Mouse (Mus musculus) cerebellum, adult 2 months (tissue): ENCODE results near the gene Neurog1. TPM values are rescaled to one million over a fixed set of nuclear protein-coding genes. Genes with fewer than 3 reads are reported as not detected.

Experiments used
- DNase-seq, 2 experiments: peaks; one replicate each; pipeline ENCODE4 v3.0.0; 2021
- H3K27ac ChIP-seq: fragments of 200-500 bp; 2 replicates; pipeline ENCODE4 v1.5.1; 2012; ENCODE audit warnings: low read length, control low read depth, inconsistent platforms; ENCODE audit not compliant: insufficient read depth
- H3K27me3 ChIP-seq: fragments of 200-500 bp; 2 replicates; pipeline ENCODE4 v1.6.1; 2012; ENCODE audit warnings: inconsistent platforms, mild to moderate bottlenecking, low read length, moderate library complexity; ENCODE audit not compliant: control insufficient read depth, insufficient read depth
- H3K4me1 ChIP-seq: fragments of 200-500 bp; 2 replicates; pipeline ENCODE4 v1.6.1; 2011; ENCODE audit warnings: low read length; ENCODE audit not compliant: control insufficient read depth, insufficient read depth
- H3K4me3 ChIP-seq: fragments of 200-500 bp; replicated peaks from 2 replicates; pipeline ENCODE3; 2011; ENCODE audit warnings: mild to moderate bottlenecking, low read depth, low read length, control low read depth; ENCODE audit not compliant: insufficient read depth
- CTCF ChIP-seq: fragments of 200-500 bp; IDR thresholded peaks from 2 replicates; pipeline ENCODE4 v1.5.1; 2011; ENCODE audit warnings: low read depth, mild to moderate bottlenecking, control low read depth, low read length, moderate library complexity, borderline replicate concordance; ENCODE audit not compliant: insufficient read depth
- POLR2A ChIP-seq: fragments of 200-500 bp; IDR thresholded peaks from 2 replicates; pipeline ENCODE4 v1.6.1; 2011; ENCODE audit warnings: low read length, control low read depth, borderline replicate concordance; ENCODE audit not compliant: insufficient read depth
- WGBS: fragments of 180-500 bp; shearing (Covaris S2); methylation state at CpG from one replicate; pipeline ENCODE4 v1.1.7; 2018; 5-methylcytosine and 5-hydroxymethylcytosine counted together
- polyA plus RNA-seq: library from polyadenylated mRNA; depleted of rRNA; stranded (reverse); fragments of >200 nt; gene quantifications from 2 replicates; pipeline ENCODE4 v1.2.3, GENCODE M21; 2012

Gene Neurog1
- polyA plus RNA-seq, 1 experiment, result not detected

DNA sequence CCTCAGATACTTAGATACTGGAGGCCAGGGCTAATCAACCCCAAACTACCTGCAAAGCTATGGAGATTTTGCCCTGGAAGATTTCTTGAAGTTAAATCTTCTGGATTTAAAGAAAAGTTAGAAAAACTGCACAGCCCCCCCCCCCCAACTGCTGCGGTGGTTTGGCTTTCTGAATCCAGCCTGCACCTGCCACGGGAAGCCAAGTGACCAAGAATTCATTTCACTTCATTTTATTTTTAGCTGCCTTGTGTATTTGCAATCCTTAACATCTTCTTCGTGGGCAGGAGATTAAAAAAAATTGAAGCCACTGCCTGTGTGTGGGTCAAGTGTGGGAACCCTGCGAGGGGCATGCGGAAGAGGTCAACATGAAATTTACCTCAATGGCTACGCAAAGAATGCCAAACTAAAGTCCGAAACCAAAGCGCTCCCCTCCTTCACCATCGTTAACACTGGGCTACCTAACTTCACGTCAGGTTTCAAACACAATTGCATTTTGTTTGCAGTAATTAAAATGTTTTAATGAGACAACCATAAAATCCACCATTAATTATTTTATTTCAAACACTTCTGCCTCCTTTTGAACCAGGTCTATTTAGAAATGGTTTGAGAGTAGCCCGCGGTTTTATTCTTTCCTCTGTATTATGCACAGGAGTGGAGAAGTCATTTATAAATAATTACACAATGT, 5.6 kb upstream of the Neurog1 start:
- no peak overlapping the region for H3K27ac ChIP-seq
- H3K4me3 ChIP-seq, result no peak overlapping the region
- H3K4me1 ChIP-seq, result no peaks in the 10 kb centered on the region
- WGBS, result 19% methylated on average over 12 of the region's 12 CpGs
- H3K27me3 ChIP-seq, result peaks cover 5% of the 10 kb centered on the region; the same call in 1 of the 2 replicates
- no peak for TF ChIP-seq POLR2A
- TF ChIP-seq CTCF, result no peak
- DNase-seq, result no peak

DNA sequence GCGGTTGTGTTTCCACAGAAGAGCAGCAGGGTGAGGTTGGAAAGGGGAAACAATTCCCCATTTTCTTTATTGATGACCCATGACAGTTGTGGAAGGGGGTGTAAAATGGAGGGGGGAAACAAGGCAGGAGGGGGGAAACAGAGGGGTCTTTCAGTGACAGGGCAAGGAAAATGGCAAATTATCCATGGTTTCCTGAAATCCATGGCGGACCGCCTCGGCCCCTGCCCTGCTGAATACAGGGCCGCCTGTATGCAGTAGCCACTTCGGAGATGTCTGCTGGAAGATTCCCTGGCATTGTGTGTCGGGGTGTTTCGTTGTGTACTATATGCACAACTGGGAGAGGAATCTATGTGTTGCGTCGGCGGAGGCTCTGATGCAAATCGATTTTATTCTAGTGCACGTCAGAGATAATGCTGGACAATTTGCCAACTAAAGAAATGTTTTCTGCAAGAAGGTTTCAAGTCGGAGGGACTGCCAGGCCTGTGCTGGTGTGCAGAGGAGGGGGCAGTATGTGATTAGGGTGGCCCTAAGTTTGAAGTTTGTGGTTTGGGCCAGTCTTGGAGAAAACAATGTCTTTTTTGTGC, 4.8 kb upstream of the Neurog1 start:
- TF ChIP-seq CTCF (no peak), POLR2A (no peak)
- Histone ChIP-seq H3K4me3 (no peak overlapping the region), H3K27ac (no peak overlapping the region), H3K27me3 (peaks cover 9% of the 10 kb centered on the region; the same call in 1 of the 2 replicates), H3K4me1 (no peaks in the 10 kb centered on the region)
- DNase-seq, result no peak
- WGBS, result 17% methylated on average over 14 of the region's 14 CpGs

DNA sequence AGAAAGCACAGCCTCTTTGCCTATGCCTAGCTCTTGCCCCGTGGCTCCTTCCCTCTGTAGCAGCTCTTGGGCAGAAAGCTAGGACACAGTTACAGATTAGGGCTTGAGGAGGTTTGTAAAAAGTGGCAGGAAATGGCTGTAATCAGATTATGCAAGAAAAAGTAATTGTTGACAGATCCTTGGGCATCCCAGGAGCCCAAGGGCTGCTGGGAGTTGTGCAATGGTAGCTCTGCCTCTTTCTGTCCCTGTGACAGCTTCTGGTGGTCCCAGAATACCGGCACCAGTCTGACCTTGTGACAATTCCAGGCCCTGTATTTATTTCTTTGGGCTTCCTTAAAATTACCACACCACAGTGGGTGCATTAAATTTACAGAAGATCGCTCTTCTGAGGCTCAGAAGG, 1.4 kb upstream of the Neurog1 start:
- WGBS, result 32% methylated on average over 3 of the region's 3 CpGs
- DNase-seq, result no peak
- H3K27me3 ChIP-seq, result peaks cover 10% of the 10 kb centered on the region; the same call in 1 of the 2 replicates
- no peaks in the 10 kb centered on the region for H3K4me1 ChIP-seq
- TF ChIP-seq POLR2A (no peak), CTCF (no peak)
- H3K4me3 ChIP-seq, result no peak overlapping the region
- no peak overlapping the region for H3K27ac ChIP-seq

DNA sequence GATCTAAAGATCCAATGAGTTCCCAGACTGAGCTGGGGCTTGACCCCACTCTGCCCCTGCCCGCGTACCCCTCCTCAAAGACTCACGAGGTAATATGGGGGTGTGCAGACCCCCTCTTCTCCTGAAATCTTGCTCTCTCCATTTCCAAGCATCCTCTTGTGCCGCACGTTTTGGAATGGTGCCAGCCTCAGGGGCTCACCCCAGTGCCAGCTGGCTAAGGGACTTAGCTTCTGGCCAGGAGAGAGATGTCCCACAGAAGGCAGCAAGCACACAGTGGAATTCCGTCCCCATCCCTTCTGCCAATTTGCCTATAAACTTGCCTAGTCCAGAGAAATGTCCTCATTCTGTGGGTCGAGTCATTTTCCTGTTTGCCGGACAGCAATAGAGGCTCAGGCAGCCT, 820 bp upstream of the Neurog1 start:
- 8% methylated on average over 8 of the region's 8 CpGs for WGBS

DNA sequence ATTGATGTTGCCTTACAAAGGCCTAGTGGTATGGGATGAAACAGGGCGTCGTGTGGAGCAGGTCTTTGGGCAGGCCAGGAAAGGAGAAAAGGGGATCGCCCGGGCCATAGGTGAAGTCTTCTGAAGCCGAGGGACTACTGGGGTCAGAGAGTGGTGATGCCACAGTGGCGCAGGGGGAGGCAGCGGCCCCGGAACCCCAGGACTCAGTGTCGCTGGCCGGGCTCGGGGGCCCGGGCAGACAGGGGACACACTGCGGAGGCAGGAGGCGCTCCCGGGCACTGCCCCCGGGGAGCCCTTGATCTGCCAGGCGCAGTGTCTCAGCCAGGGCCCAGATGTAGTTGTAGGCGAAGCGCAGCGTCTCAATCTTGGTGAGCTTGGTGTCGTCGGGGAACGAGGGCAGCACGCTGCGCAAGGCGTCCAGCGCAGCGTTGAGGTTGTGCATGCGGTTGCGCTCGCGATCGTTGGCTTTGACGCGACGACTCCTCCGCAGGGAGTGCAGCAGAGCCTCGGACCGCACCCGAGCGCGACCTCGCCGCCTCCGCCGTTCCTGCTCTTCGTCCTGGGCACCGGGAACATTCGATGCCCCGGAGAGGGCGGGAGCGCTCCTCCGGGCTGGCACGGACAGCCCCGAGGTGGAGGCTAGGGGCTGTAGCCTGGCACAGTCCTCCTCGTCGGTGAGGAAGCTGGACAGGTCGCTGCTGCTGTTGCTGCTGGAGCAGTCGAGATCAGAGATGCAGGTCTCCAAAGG, 613 bp downstream of the Neurog1 start:
- WGBS, result 1% methylated on average over 59 of the region's 59 CpGs
- TF ChIP-seq POLR2A, result no peak
- TF ChIP-seq CTCF, result no peak
- no peaks in the 10 kb centered on the region for H3K4me1 ChIP-seq
- H3K4me3 ChIP-seq, result no peak overlapping the region
- H3K27me3 ChIP-seq, result peaks cover 10% of the 10 kb centered on the region; the same call in 1 of the 2 replicates
- no peak for DNase-seq
- no peak overlapping the region for H3K27ac ChIP-seq

More for the DNA sequence above, 820 bp upstream of the Neurog1 start:
- H3K4me3 ChIP-seq, result no peak overlapping the region
- peaks cover 10% of the 10 kb centered on the region; the same call in 1 of the 2 replicates for H3K27me3 ChIP-seq
- H3K27ac ChIP-seq, result no peak overlapping the region
- H3K4me1 ChIP-seq, result no peaks in the 10 kb centered on the region
- TF ChIP-seq POLR2A (no peak), CTCF (no peak)
- no peak for DNase-seq

DNA sequence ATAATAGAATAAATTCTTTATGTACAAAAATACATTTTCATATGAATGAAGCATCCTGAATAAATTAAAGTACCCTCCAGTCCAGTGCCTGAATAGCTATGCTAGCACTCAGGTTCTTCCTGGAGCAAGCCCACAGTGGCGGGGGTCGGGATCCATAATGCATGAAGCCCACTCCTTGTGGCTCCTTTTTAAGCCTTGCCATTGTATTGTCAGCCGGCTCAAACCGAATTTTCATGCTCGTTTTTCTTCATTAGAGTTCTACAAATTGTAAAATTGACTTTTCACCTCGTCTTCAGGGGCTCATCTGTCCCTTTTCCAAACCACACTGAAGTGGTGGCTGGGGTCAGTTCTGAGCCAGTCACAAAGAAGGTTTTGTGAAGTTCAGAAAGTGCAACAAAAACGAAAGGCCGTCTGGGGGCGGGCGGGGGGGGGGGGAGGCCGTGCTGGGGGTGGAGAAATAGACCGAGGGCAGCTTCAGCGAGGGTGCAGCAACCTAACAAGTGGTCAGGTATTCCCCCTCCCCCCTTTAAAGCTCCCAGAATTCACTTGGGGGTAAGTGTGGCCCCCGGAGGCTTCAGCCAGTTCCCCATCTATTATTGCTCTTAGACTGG, 1.3 kb downstream of the Neurog1 start:
- 4% methylated on average over 14 of the region's 14 CpGs for WGBS
- no peak overlapping the region for H3K27ac ChIP-seq
- no peaks in the 10 kb centered on the region for H3K4me1 ChIP-seq
- no peak for TF ChIP-seq CTCF
- TF ChIP-seq POLR2A, result no peak
- H3K27me3 ChIP-seq, result peaks cover 10% of the 10 kb centered on the region; the same call in 1 of the 2 replicates
- no peak overlapping the region for H3K4me3 ChIP-seq
- DNase-seq, result no peak

DNA sequence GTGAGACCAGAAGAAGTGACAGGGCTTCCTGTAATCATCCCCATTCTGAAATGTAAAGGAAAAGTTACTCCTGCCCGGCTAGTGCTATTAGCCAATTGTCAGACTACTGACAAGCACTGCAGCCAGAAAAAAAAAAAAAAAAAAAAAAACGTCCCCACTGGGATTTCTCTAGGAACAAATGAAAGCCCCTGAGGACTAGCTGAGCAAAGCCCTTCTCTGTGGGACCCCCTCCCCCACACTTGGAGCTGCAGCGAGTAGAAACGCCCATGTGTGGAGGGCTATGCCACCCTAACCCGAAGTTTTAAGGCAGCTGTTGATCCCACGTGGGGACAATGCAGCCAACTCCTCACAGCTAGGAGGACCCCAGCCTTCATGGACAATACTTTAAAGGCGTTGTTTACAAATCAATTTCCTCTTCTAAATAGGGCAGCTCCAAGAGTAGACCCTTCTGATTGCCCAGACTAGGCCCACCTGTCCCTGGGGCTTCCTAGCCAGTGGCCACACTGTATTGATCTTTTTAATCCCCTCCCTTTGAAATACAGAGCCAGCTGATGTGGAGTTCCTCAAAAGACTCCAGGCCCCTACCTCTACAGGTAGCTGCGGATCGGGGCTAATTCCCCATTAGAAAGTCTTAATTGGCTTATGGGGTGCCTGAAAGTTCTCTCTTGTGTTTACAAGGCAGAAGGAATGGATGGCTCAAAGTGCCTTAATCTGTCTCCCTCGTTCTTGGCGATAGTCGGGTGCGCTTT, 2.2 kb downstream of the Neurog1 start:
- WGBS, result 5% methylated on average over 13 of the region's 13 CpGs
- no peaks in the 10 kb centered on the region for H3K4me1 ChIP-seq
- TF ChIP-seq POLR2A (no peak), CTCF (no peak)

More for the DNA sequence above, 2.2 kb downstream of the Neurog1 start:
- Histone ChIP-seq H3K4me3 (no peak overlapping the region), H3K27ac (no peak overlapping the region), H3K27me3 (peaks cover 10% of the 10 kb centered on the region; the same call in 1 of the 2 replicates)
- no peak for DNase-seq
